Mouse (Mus musculus) intestine, postnatal 0 days (tissue): ENCODE data around the gene Speer4d. TPM values are rescaled to one million over a fixed set of nuclear protein-coding genes. Genes with fewer than 3 reads are reported as not detected.
"Not testable (repeated sequence)": the region's sequence is repeated elsewhere in the genome, so short reads cannot be mapped to it uniquely, and the experiment has no call there.

Source experiments
- ATAC-seq: fragments of 200-750 bp; cut with Nextera tagmentation; 2 replicates; pipeline ENCODE4 v1.8.0; 2017; ENCODE audit warnings: mild to moderate bottlenecking, moderate TSS enrichment, moderate library complexity
- H3K27ac ChIP-seq: fragments of 300-500 bp; sonication (generic); 2 replicates; pipeline ENCODE4 v1.5.1; 2014; ENCODE audit warnings: mild to moderate bottlenecking, low read depth, low read length, moderate library complexity
- H3K27me3 ChIP-seq: fragments of 300-500 bp; sonication (generic); replicated peaks from 2 replicates; pipeline ENCODE4 v1.6.1; 2014; ENCODE audit warnings: low read length, mixed read lengths; ENCODE audit not compliant: control insufficient read depth, insufficient read depth
- H3K36me3 ChIP-seq: fragments of 300-500 bp; sonication (generic); 2 replicates; pipeline ENCODE4 v1.6.1; 2014; ENCODE audit warnings: mild to moderate bottlenecking, moderate library complexity; ENCODE audit not compliant: control insufficient read depth, insufficient read depth
- H3K4me1 ChIP-seq: fragments of 300-500 bp; sonication (generic); replicated peaks from 2 replicates; pipeline ENCODE4 v1.6.1; 2014; ENCODE audit warnings: antibody characterized with exemption, low read length, mixed read lengths; ENCODE audit not compliant: control insufficient read depth, insufficient read depth
- H3K4me2 ChIP-seq: fragments of 300-500 bp; sonication (generic); replicated peaks from 2 replicates; pipeline ENCODE4 v1.6.1; 2014; ENCODE audit warnings: low read depth, mild to moderate bottlenecking, moderate library complexity
- H3K4me3 ChIP-seq: fragments of 300-500 bp; sonication (generic); 2 replicates; pipeline ENCODE4 v1.5.1; 2014; ENCODE audit warnings: low read depth, low read length
- H3K9ac ChIP-seq: fragments of 300-500 bp; sonication (generic); 2 replicates; pipeline ENCODE4 v1.6.1; 2014; ENCODE audit warnings: mild to moderate bottlenecking, low read depth, low read length
- H3K9me3 ChIP-seq: fragments of 300-500 bp; sonication (generic); 2 replicates; pipeline ENCODE4 v1.6.1; 2016; ENCODE audit warnings: mixed run types; ENCODE audit not compliant: control insufficient read depth
- CTCF ChIP-seq: sonication (generic); IDR thresholded peaks from 2 replicates; pipeline ENCODE4 v1.5.1; 2016; ENCODE audit warnings: low read depth, mild to moderate bottlenecking, control low read depth, antibody characterized with exemption, moderate library complexity
- WGBS: fragments of 180-500 bp; shearing (Covaris S2); extraction: QIAGEN DNeasy Blood & Tissue Kit; methylation state at CpG from one replicate; pipeline ENCODE4 v1.1.7; 2014; 5-methylcytosine and 5-hydroxymethylcytosine counted together
- polyA plus RNA-seq: library from polyadenylated mRNA; unstranded; fragments of >200 nt; fragmentation: Nextera tagmentation; extraction: Ambion mirVana; gene quantifications from 2 replicates; pipeline ENCODE4 v1.2.1, GENCODE M21; 2015

Speer4d gene
- not detected in 2 replicates for polyA plus RNA-seq

DNA sequence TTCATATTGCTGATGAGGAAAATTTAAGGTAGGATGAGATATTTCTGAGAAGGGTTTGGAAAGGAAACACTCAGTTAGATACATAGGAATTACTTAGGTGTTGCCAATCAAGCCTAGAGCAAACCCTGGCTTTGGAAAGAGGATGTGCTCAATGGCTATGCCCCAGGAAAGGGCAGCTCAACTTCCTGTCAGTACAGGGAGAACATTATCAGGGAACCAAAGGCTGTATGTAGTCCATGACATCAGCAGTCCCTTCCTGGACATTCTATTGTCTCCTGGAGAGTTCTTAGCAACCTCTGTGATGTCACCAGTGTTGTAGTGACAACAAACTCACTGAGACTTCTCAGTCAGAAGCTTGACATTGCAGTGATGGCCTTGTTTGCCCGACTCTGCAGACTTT is at the start of gene Speer4d:
Gene Speer4d (plus strand): TSS at position 301 of the 400 bp plus-strand sequence.
- not testable (repeated sequence) for ATAC-seq, H3K36me3 ChIP-seq, H3K27me3 ChIP-seq, H3K9ac ChIP-seq, H3K27ac ChIP-seq, H3K4me2 ChIP-seq, H3K9me3 ChIP-seq, H3K4me3 ChIP-seq, H3K4me1 ChIP-seq
- 56% methylated on average over 1 of the region's 1 CpGs for WGBS

DNA sequence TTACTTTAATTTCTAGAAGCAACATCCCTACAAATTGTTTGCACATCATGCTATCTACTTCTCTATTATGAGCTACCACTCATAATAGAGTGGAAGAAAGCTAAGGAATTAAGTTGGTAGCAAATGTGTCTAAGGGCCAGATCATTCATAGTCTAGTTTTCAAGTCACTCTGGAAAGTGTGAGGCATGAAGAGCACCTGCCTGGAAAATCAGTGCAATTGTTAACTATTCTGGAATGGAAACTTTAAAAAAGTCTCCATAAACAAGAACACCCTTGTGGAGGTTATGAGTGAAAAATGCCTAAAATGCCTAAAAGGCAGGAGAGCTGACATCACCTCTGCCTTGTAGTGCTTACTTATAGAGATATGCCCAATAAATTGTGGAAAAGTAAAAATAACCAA is 45.1 kb upstream of the Speer4d start:
- H3K4me2 ChIP-seq, ATAC-seq, H3K27me3 ChIP-seq, H3K4me3 ChIP-seq, H3K9me3 ChIP-seq, H3K9ac ChIP-seq, H3K36me3 ChIP-seq, H3K4me1 ChIP-seq, H3K27ac ChIP-seq: not testable (repeated sequence)

DNA sequence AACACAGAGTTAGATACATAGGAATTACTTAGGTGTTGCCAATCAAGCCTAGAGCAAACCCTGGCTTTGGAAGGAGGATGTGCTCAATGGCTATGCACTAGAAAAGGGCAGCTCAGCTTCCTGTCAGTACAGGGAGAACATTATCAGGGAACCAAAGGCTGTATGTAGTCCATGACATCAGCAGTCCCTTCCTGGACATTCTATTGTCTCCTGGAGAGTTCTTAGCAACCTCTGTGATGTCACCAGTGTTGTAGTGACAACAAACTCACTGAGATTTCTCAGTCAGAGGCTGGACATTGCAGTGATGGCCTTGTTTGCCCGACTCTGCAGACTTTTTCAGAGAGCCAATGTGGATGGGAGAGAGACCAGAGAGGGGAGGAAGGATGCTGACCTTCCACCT is 41.8 kb upstream of the Speer4d start, which contains the start of gene Gm21083:
Gene Gm21083 (plus strand): TSS at position 301 of the 400 bp plus-strand sequence.
- not testable (repeated sequence) for ATAC-seq, H3K9me3 ChIP-seq, H3K9ac ChIP-seq, H3K27ac ChIP-seq, H3K4me2 ChIP-seq, H3K27me3 ChIP-seq, H3K4me1 ChIP-seq, H3K4me3 ChIP-seq, H3K36me3 ChIP-seq
- no CpG with 5 or more reads among the region's 1 CpGs for WGBS

DNA sequence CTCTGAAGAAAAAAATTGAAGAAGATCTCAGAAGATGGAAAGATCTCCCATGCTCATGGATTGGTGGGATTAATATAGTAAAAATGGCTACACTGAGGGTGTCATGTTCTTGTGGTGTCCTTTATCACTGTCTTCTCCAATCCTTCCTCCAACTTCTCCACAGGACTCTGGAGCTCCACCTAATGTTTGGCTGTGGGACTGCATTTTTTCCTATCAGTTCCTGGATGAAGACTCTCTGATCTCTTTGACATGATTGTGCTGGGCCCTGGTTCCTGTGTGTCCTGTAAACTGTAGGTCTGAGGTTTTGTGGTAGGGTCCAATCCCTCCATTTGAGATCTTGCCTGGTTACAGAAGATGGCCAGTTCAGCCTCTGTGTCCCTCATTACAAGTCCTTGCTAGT is 32.5 kb upstream of the Speer4d start:
- not testable (repeated sequence) for H3K4me3 ChIP-seq, H3K4me2 ChIP-seq, H3K27ac ChIP-seq, H3K27me3 ChIP-seq, H3K9ac ChIP-seq, H3K4me1 ChIP-seq, H3K36me3 ChIP-seq, H3K9me3 ChIP-seq, ATAC-seq
- TF ChIP-seq CTCF: peak; percentile 68

DNA sequence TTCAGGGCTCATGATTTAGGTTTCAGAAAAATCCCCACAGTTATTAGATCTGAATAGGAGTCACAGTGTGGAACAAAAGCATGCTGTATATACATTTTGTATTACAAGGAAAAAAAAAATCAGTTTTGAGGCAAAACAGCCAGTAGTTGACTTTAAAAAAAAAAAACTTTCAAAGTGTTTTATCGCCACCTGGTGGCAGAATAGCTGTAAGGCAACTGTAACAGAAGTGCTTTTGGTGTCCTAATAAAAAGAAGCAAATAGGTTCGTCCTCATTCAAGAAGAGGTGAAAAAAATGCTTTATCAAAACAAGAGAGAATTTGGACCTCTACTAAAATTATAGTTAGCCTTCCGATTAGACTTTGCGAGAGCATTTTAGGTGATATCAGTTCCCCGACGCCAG is 30.6 kb upstream of the Speer4d start:
- H3K9me3 ChIP-seq, H3K27ac ChIP-seq, H3K4me2 ChIP-seq, H3K27me3 ChIP-seq, H3K9ac ChIP-seq, H3K4me3 ChIP-seq, H3K4me1 ChIP-seq, H3K36me3 ChIP-seq, ATAC-seq: not testable (repeated sequence)
- 25% methylated on average over 6 of the region's 6 CpGs for WGBS
- peak; percentile 49 for TF ChIP-seq CTCF

DNA sequence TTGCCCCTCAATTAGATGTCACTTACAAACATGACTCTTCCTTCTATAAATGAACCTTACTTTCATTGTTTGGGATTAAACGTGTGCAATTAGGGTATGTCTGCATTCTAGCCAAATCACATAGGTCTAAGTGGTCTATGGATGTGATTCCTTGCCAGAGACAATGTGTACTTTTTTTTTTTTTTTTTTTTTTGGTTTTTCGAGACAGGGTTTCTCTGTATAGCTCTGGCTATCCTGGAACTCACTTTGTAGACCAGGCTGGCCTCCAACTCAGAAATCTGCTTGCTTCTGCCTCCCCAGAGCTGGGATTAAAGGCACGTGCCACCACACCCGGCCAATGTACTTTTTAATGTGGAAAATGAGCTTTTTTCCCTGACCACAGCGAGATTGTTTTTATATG is 28.2 kb upstream of the Speer4d start:
- WGBS: 58% methylated on average over 5 of the region's 5 CpGs
- H3K27ac ChIP-seq, H3K4me2 ChIP-seq: not testable (repeated sequence)

DNA sequence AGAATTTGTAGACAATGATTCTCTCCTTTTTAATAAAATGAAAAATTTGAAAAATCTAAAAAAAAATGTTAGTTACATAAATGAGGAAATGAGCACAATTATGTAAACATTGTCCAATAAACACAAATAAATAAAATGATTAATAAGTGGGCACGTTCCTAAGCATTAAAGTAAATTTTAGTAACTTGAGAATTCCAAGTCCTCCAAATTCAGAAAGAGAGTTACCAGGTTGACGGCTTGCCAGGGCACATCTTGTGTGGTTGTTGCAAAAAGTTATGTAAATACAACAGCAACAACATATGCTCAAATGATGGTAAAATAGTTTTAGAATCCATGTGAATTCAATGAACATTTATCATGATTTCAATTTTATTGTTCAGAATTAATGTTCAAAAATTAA is 27.3 kb upstream of the Speer4d start:
- WGBS: 66% methylated on average over 2 of the region's 2 CpGs
- not testable (repeated sequence) for H3K4me2 ChIP-seq, H3K36me3 ChIP-seq, H3K9ac ChIP-seq, H3K27me3 ChIP-seq, ATAC-seq, H3K27ac ChIP-seq, H3K4me1 ChIP-seq, H3K9me3 ChIP-seq, H3K4me3 ChIP-seq

More for the DNA sequence above, 28.2 kb upstream of the Speer4d start:
- H3K4me3 ChIP-seq, H3K4me1 ChIP-seq, H3K27me3 ChIP-seq, H3K9ac ChIP-seq, H3K36me3 ChIP-seq, H3K9me3 ChIP-seq: not testable (repeated sequence)
- ATAC-seq: 0 out of 2 replicates have a peak, but pooled peaks have one; percentile 45

DNA sequence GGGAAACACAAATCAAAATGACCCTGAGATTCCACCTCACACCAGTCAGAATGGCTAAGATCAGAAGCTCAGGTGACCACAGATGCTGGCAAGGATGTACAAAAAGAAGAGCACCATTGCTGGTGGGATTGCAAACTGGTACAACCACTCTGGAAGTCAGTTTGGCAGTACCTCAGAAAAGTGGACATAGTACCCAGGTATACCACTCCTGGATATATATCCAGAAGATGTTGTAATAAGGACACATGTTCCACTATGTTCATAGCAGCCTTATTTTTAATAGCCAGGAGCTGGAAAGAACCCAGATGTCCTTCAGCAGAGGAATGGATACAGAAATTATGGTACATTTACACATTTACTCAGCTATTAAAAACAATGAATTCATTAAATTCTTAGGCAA is 20.0 kb upstream of the Speer4d start:
- H3K9ac ChIP-seq, H3K4me2 ChIP-seq, H3K27ac ChIP-seq, H3K27me3 ChIP-seq, H3K36me3 ChIP-seq, H3K4me1 ChIP-seq, H3K4me3 ChIP-seq, H3K9me3 ChIP-seq, ATAC-seq: not testable (repeated sequence)
